Comparison of ENCODE assay signal across 8 mouse cellular contexts in genomic region chr17:26884995-26885926, GRCm38 (mm10). TPM values are rescaled to one million over a fixed set of nuclear protein-coding genes. Genes with fewer than 3 reads are reported as not detected.
DNase-seq lines count a peak whose midpoint lies in the region; ATAC-seq and TF ChIP-seq lines count a peak whose summit lies in the region.

No protein-coding gene starts in this region.

- H3K27me3 ChIP-seq in embryonic facial prominence, embryonic 14.5 days (replicated peaks; ENCODE audit: control insufficient read depth, insufficient read depth, low read length): no peaks in the 10 kb centered on the region
- no peaks in the 10 kb centered on the region for H3K27me3 ChIP-seq in heart, embryonic 11.5 days (ENCODE audit: control insufficient read depth, insufficient read depth, low read length)
- peaks cover 7% of the 10 kb centered on the region; the same call in 1 of the 2 replicates for H3K27me3 ChIP-seq in kidney, embryonic 14.5 days (ENCODE audit: control insufficient read depth, insufficient read depth, low read length)
- H3K27me3 ChIP-seq in liver, embryonic 11.5 days (replicated peaks; ENCODE audit: control insufficient read depth, insufficient read depth, low read length): 0 out of 2 replicates have a peak, but pooled peaks cover 4% of the 10 kb centered on the region
- no peaks in the 10 kb centered on the region for H3K27me3 ChIP-seq in myocyte (ENCODE audit: control insufficient read depth, insufficient read depth, insufficient read length)

- peak overlapping the region; percentile 47 for H3K4me3 ChIP-seq in embryonic facial prominence, embryonic 14.5 days (ENCODE audit: low read depth, low read length)
- H3K4me3 ChIP-seq in heart, embryonic 11.5 days (ENCODE audit: low read depth, low read length): peak overlapping the region; percentile 44
- peak overlapping the region; percentile 40 for H3K4me3 ChIP-seq in kidney, embryonic 14.5 days (ENCODE audit: low read length)
- peak overlapping the region; percentile 60 for H3K4me3 ChIP-seq in liver, embryonic 11.5 days (ENCODE audit: low read depth, low read length)
- H3K4me3 ChIP-seq in myocyte: peak overlapping the region; percentile 40

- H3K9ac ChIP-seq in embryonic facial prominence, embryonic 14.5 days (ENCODE audit: low read depth, low read length): peak overlapping the region; percentile 58
- peak overlapping the region; percentile 69 for H3K9ac ChIP-seq in heart, embryonic 11.5 days (ENCODE audit: low read depth, low read length)
- peak overlapping the region; percentile 40 for H3K9ac ChIP-seq in kidney, embryonic 14.5 days (ENCODE audit: low read depth, low read length)
- H3K9ac ChIP-seq in liver, embryonic 11.5 days (ENCODE audit: low read depth, low read length): peak overlapping the region; percentile 70

- no peaks in the 10 kb centered on the region for H3K36me3 ChIP-seq in embryonic facial prominence, embryonic 14.5 days (ENCODE audit: control insufficient read depth, insufficient read depth, low read length)
- no peaks in the 10 kb centered on the region for H3K36me3 ChIP-seq in heart, embryonic 11.5 days (ENCODE audit: control insufficient read depth, insufficient read depth, low read length)
- no peaks in the 10 kb centered on the region for H3K36me3 ChIP-seq in kidney, embryonic 14.5 days (ENCODE audit: control insufficient read depth, insufficient read depth, low read length)
- peaks cover 3% of the 10 kb centered on the region; the same call in 1 of the 2 replicates for H3K36me3 ChIP-seq in liver, embryonic 11.5 days (ENCODE audit: control insufficient read depth, insufficient read depth, low read length)
- no peaks in the 10 kb centered on the region for H3K36me3 ChIP-seq in myocyte (ENCODE audit: control insufficient read depth, insufficient read depth)

- H3K27ac ChIP-seq in embryonic facial prominence, embryonic 14.5 days (replicated peaks; ENCODE audit: low read depth, low read length): no peak overlapping the region
- H3K27ac ChIP-seq in heart, embryonic 11.5 days (ENCODE audit: low read depth, low read length): peak overlapping the region; percentile 82
- H3K27ac ChIP-seq in kidney, embryonic 14.5 days (ENCODE audit: low read depth, low read length): no peak overlapping the region
- peak overlapping the region; percentile 54 for H3K27ac ChIP-seq in liver, embryonic 11.5 days (ENCODE audit: low read depth, low read length)

- DNase-seq in B cell, adult 2 months: peak; percentile 86 to 87
- DNase-seq in adrenal gland, postnatal 36 days: peak; percentile 91 to 95
- peak; percentile 90 for DNase-seq in embryonic facial prominence, embryonic 14.5 days (ENCODE audit: low spot score)
- peak; percentile 80 for DNase-seq in liver, embryonic 11.5 days (ENCODE audit: low spot score)
- peak; percentile 78 to 80 for DNase-seq in spleen, postnatal 36 days (ENCODE audit: low spot score in 2 of 2)

- 21% methylated on average over 25 of the region's 25 CpGs for WGBS in embryonic facial prominence, embryonic 14.5 days
- 19% methylated on average over 25 of the region's 25 CpGs for WGBS in heart, embryonic 11.5 days (ENCODE audit: insufficient replicate concordance)
- 20% methylated on average over 25 of the region's 25 CpGs for WGBS in kidney, embryonic 14.5 days
- WGBS in liver, embryonic 11.5 days: 14% methylated on average over 25 of the region's 25 CpGs

- H3ac ChIP-seq in myocyte (ENCODE audit: control insufficient read depth, insufficient read length): no peak overlapping the region

- ATAC-seq in embryonic facial prominence, embryonic 14.5 days (ENCODE audit: low read depth): 0 out of 2 replicates have a peak, but pooled peaks have one; percentile 42
- ATAC-seq in heart, embryonic 11.5 days (replicated peaks; ENCODE audit: insufficient number of reproducible peaks, low FRiP score, low TSS enrichment): peak; percentile 71
- peak; percentile 75 for ATAC-seq in kidney, embryonic 14.5 days (ENCODE audit: low FRiP score, low TSS enrichment)
- ATAC-seq in liver, embryonic 11.5 days (replicated peaks; ENCODE audit: low FRiP score): peak; percentile 85

- peaks cover 14% of the 10 kb centered on the region for H3K4me1 ChIP-seq in embryonic facial prominence, embryonic 14.5 days (ENCODE audit: control insufficient read depth, insufficient read depth, low read length)
- peaks cover 36% of the 10 kb centered on the region for H3K4me1 ChIP-seq in heart, embryonic 11.5 days (ENCODE audit: control insufficient read depth, insufficient read depth, low read length)
- peaks cover 5% of the 10 kb centered on the region for H3K4me1 ChIP-seq in kidney, embryonic 14.5 days (ENCODE audit: control insufficient read depth, insufficient read depth, low read length)
- peaks cover 16% of the 10 kb centered on the region for H3K4me1 ChIP-seq in liver, embryonic 11.5 days (replicated peaks; ENCODE audit: control insufficient read depth, insufficient read depth, low read length)

- H3K4me2 ChIP-seq in embryonic facial prominence, embryonic 14.5 days (ENCODE audit: low read depth, low read length): peak overlapping the region; percentile 79
- H3K4me2 ChIP-seq in heart, embryonic 11.5 days: peak overlapping the region; percentile 79
- H3K4me2 ChIP-seq in kidney, embryonic 14.5 days (replicated peaks; ENCODE audit: low read depth, low read length): peak overlapping the region; percentile 43
- peak overlapping the region; percentile 71 for H3K4me2 ChIP-seq in liver, embryonic 11.5 days
- peak overlapping the region; percentile 91 for H3K4me2 ChIP-seq in myocyte (ENCODE audit: low read depth)

- TF ChIP-seq POLR2A in myocyte (IDR thresholded peaks at IDR 0.05; ENCODE audit: insufficient read length, low read depth): peak; percentile 53

- H3K9me3 ChIP-seq in embryonic facial prominence, embryonic 14.5 days (ENCODE audit: control insufficient read depth, low read length): 0 out of 2 replicates have a peak, but pooled peaks cover 4% of the 10 kb centered on the region
- H3K9me3 ChIP-seq in heart, embryonic 11.5 days (replicated peaks; ENCODE audit: control insufficient read depth, low read length): no peaks in the 10 kb centered on the region; the same call in 1 of the 2 replicates
- no peaks in the 10 kb centered on the region for H3K9me3 ChIP-seq in kidney, embryonic 14.5 days (ENCODE audit: control insufficient read depth, low read length)
- H3K9me3 ChIP-seq in liver, embryonic 11.5 days (ENCODE audit: control insufficient read depth, low read length): peaks cover 3% of the 10 kb centered on the region

- no peaks in the 10 kb centered on the region for H3K79me2 ChIP-seq in myocyte (ENCODE audit: control insufficient read depth, insufficient read depth)

TF ChIP-seq in myocyte, 11 proteins besides CTCF, POLR2A, EP300 and RAD21:
- TF ChIP-seq CEBPB (IDR thresholded peaks at IDR 0.05; ENCODE audit: insufficient read depth, poor library complexity, severe bottlenecking) (no peak), USF1 (IDR thresholded peaks at IDR 0.05; ENCODE audit: low read depth) (peak; percentile 6)

RNA-seq across cellular contexts. Expression of gene Kifc5b, which starts 31.6 kb away (rescaled TPM):
- total RNA-seq in adrenal gland, postnatal 36 days (2021): 1 to 10 TPM; 1.7 to 1.9 TPM
- polyA plus RNA-seq in embryonic facial prominence, embryonic 14.5 days (2014; fragmentation: Nextera tagmentation; extraction: Ambion mirVana): 3.0 and 4.7 TPM in 2 replicates
- polyA plus RNA-seq in heart, embryonic 11.5 days (2014; fragmentation: Nextera tagmentation; extraction: Ambion mirVana): 6.3 and 6.9 TPM in 2 replicates
- 6.9 and 11.2 TPM in 2 replicates for polyA plus RNA-seq in kidney, embryonic 14.5 days (2014; fragmentation: Nextera tagmentation; extraction: Ambion mirVana)
- polyA plus RNA-seq in liver, embryonic 11.5 days (2014; fragmentation: Nextera tagmentation; extraction: Ambion mirVana): 8.6 and 8.7 TPM in 2 replicates
- polyA plus RNA-seq in myocyte (2012; fragmentation: generic; extraction: Trizol): 15.4 TPM

RNA-seq across cellular contexts. Expression of gene Nkx2-5, which starts 40.5 kb away (rescaled TPM):
- total RNA-seq in adrenal gland, postnatal 36 days (2021): not detected
- polyA plus RNA-seq in embryonic facial prominence, embryonic 14.5 days (2014; fragmentation: Nextera tagmentation; extraction: Ambion mirVana): 7.4 and 7.9 TPM in 2 replicates
- 157 and 159 TPM in 2 replicates for polyA plus RNA-seq in heart, embryonic 11.5 days (2014; fragmentation: Nextera tagmentation; extraction: Ambion mirVana)
- not detected in 2 replicates for polyA plus RNA-seq in kidney, embryonic 14.5 days (2014; fragmentation: Nextera tagmentation; extraction: Ambion mirVana)
- 1.0 and 2.1 TPM in 2 replicates for polyA plus RNA-seq in liver, embryonic 11.5 days (2014; fragmentation: Nextera tagmentation; extraction: Ambion mirVana)
- 1.4 TPM for polyA plus RNA-seq in myocyte (2012; fragmentation: generic; extraction: Trizol)

RNA-seq across cellular contexts. Expression of gene Phf1, which starts 47.6 kb away (rescaled TPM):
- 10 to 100 TPM; 34.2 to 37.9 TPM for total RNA-seq in adrenal gland, postnatal 36 days (2021)
- polyA plus RNA-seq in embryonic facial prominence, embryonic 14.5 days (2014; fragmentation: Nextera tagmentation; extraction: Ambion mirVana): 10.0 and 12.0 TPM in 2 replicates
- polyA plus RNA-seq in heart, embryonic 11.5 days (2014; fragmentation: Nextera tagmentation; extraction: Ambion mirVana): 5.7 and 5.9 TPM in 2 replicates
- 6.0 TPM in 2 replicates for polyA plus RNA-seq in kidney, embryonic 14.5 days (2014; fragmentation: Nextera tagmentation; extraction: Ambion mirVana)
- polyA plus RNA-seq in liver, embryonic 11.5 days (2014; fragmentation: Nextera tagmentation; extraction: Ambion mirVana): 3.2 and 3.4 TPM in 2 replicates
- 9.6 TPM for polyA plus RNA-seq in myocyte (2012; fragmentation: generic; extraction: Trizol)

RNA-seq across cellular contexts. Expression of gene Cuta, which starts 54.1 kb away (rescaled TPM):
- total RNA-seq in adrenal gland, postnatal 36 days (2021): 100 to 1,000 TPM; 129 to 165 TPM
- polyA plus RNA-seq in embryonic facial prominence, embryonic 14.5 days (2014; fragmentation: Nextera tagmentation; extraction: Ambion mirVana): 142 and 148 TPM in 2 replicates
- 134 and 145 TPM in 2 replicates for polyA plus RNA-seq in heart, embryonic 11.5 days (2014; fragmentation: Nextera tagmentation; extraction: Ambion mirVana)
- polyA plus RNA-seq in kidney, embryonic 14.5 days (2014; fragmentation: Nextera tagmentation; extraction: Ambion mirVana): 164 and 182 TPM in 2 replicates
- 159 and 171 TPM in 2 replicates for polyA plus RNA-seq in liver, embryonic 11.5 days (2014; fragmentation: Nextera tagmentation; extraction: Ambion mirVana)
- 169 TPM for polyA plus RNA-seq in myocyte (2012; fragmentation: generic; extraction: Trizol)

RNA-seq across cellular contexts. Expression of gene Syngap1, which starts 55.8 kb away (rescaled TPM):
- 10 to 100 TPM; 11.4 to 18.6 TPM for total RNA-seq in adrenal gland, postnatal 36 days (2021)
- 1.4 and 2.6 TPM in 2 replicates for polyA plus RNA-seq in embryonic facial prominence, embryonic 14.5 days (2014; fragmentation: Nextera tagmentation; extraction: Ambion mirVana)
- 2.9 and 3.7 TPM in 2 replicates for polyA plus RNA-seq in heart, embryonic 11.5 days (2014; fragmentation: Nextera tagmentation; extraction: Ambion mirVana)
- 2.6 and 3.5 TPM in 2 replicates for polyA plus RNA-seq in kidney, embryonic 14.5 days (2014; fragmentation: Nextera tagmentation; extraction: Ambion mirVana)
- polyA plus RNA-seq in liver, embryonic 11.5 days (2014; fragmentation: Nextera tagmentation; extraction: Ambion mirVana): 1.4 and 1.6 TPM in 2 replicates
- 5.2 TPM for polyA plus RNA-seq in myocyte (2012; fragmentation: generic; extraction: Trizol)

Comparison
In these comparisons a context has a peak if more than half of its experiments do, and no peak if none do; other contexts are left out.
1. H3K27ac ChIP-seq: peak in heart, embryonic 11.5 days (single experiment) and liver, embryonic 11.5 days (single experiment); none in embryonic facial prominence, embryonic 14.5 days (single experiment) and kidney, embryonic 14.5 days (single experiment).
2. RNA of gene Nkx2-5, which starts 40.5 kb away (polyA plus RNA-seq): 157 to 159 TPM in heart, embryonic 11.5 days; 7.4 to 7.9 TPM in embryonic facial prominence, embryonic 14.5 days, 1.0 to 2.1 TPM in liver, embryonic 11.5 days, 1.4 TPM in myocyte (single experiment) and not detected in kidney, embryonic 14.5 days; every median in the first group is over 10 times any median in the second.
3. Peak in every context shown above with its lines, with median percentiles within 50 percentile points of each other: DNase-seq, ATAC-seq, H3K4me2 ChIP-seq, H3K4me3 ChIP-seq and H3K9ac ChIP-seq.